Mouse (Mus musculus): Measurements from ENCODE around the gene Olfr66.

GRCm38 (mm10) chr7:103874451-103874850 lies 11.6 kb downstream of the Olfr66 start:
- no peak for TF ChIP-seq POLR2A (IDR thresholded peaks at IDR 0.05; ENCODE audit: insufficient read length, low read depth)
- no peak for TF ChIP-seq MAX (IDR thresholded peaks at IDR 0.05; ENCODE audit: low read depth)
- TF ChIP-seq TCF3 (IDR thresholded peaks at IDR 0.05; ENCODE audit: insufficient read length, low read depth): no peak
- no peak for TF ChIP-seq USF1 (IDR thresholded peaks at IDR 0.05; ENCODE audit: low read depth)
- no peak for TF ChIP-seq E2F4 (IDR thresholded peaks at IDR 0.05; ENCODE audit: insufficient read depth)
- no peak for TF ChIP-seq CEBPB (IDR thresholded peaks at IDR 0.05; ENCODE audit: insufficient read depth, poor library complexity, severe bottlenecking)
- TF ChIP-seq POLR2AphosphoS2 (IDR thresholded peaks at IDR 0.05; ENCODE audit: insufficient read length, low read depth): no peak
- TF ChIP-seq MYOD1 (IDR thresholded peaks at IDR 0.05; ENCODE audit: control insufficient read depth in 1 of 3, insufficient read length in 2 of 3, low read depth in 2 of 3): no peak
- no peak for TF ChIP-seq REST (IDR thresholded peaks at IDR 0.05; ENCODE audit: insufficient read depth, insufficient read length)
- no peak for TF ChIP-seq MYOG (IDR thresholded peaks at IDR 0.05; ENCODE audit: control insufficient read depth in 1 of 3, insufficient read depth in 1 of 3, insufficient read length in 2 of 3, low read depth in 2 of 3)
- TF ChIP-seq TCF12 (IDR thresholded peaks at IDR 0.05; ENCODE audit: insufficient read depth, poor library complexity, severe bottlenecking): no peak
- no peak for TF ChIP-seq SRF (IDR thresholded peaks at IDR 0.05; ENCODE audit: control insufficient read depth, insufficient read length, low read depth)

All from myocyte (in vitro differentiated cells).